Mouse (Mus musculus) forebrain, embryonic 16.5 days (tissue): Measurements from ENCODE around the gene Ndufs2. TPM values are rescaled to one million over a fixed set of nuclear protein-coding genes. Genes with fewer than 3 reads are reported as not detected.
A peak's percentile ranks its signal among the peaks of the same experiment; 100 is the strongest.

Source experiments
- ATAC-seq: fragments of 200-750 bp; cut with Nextera tagmentation; 2 replicates; pipeline ENCODE4 v1.8.0; 2017; ENCODE audit warnings: mild to moderate bottlenecking, moderate library complexity
- H3K27ac ChIP-seq: fragments of 300-500 bp; sonication (generic); 2 replicates; pipeline ENCODE4 v1.5.1; 2014; ENCODE audit warnings: low read length, control low read depth
- H3K27me3 ChIP-seq: fragments of 300-500 bp; sonication (generic); replicated peaks from 2 replicates; pipeline ENCODE4 v1.6.1; 2014; ENCODE audit warnings: low read length; ENCODE audit not compliant: control insufficient read depth, insufficient read depth
- H3K36me3 ChIP-seq: fragments of 300-500 bp; sonication (generic); 2 replicates; pipeline ENCODE4 v1.6.1; 2014; ENCODE audit not compliant: control insufficient read depth, insufficient read depth
- H3K4me1 ChIP-seq: fragments of 300-500 bp; sonication (generic); replicated peaks from 2 replicates; pipeline ENCODE4 v1.6.1; 2014; ENCODE audit warnings: low read length; ENCODE audit not compliant: control insufficient read depth, insufficient read depth
- H3K4me2 ChIP-seq: fragments of 300-500 bp; sonication (generic); 2 replicates; pipeline ENCODE4 v1.6.1; 2014; ENCODE audit warnings: mild to moderate bottlenecking, low read length, control low read depth
- H3K4me3 ChIP-seq: fragments of 300-500 bp; sonication (generic); replicated peaks from 2 replicates; pipeline ENCODE4 v1.5.1; 2014; ENCODE audit warnings: mild to moderate bottlenecking, low read length, control low read depth
- H3K9ac ChIP-seq: fragments of 300-500 bp; sonication (generic); replicated peaks from 2 replicates; pipeline ENCODE4 v1.6.1; 2014; ENCODE audit warnings: low read depth, low read length, control low read depth
- H3K9me3 ChIP-seq: fragments of 300-500 bp; sonication (generic); 2 replicates; pipeline ENCODE4 v1.6.1; 2016; ENCODE audit warnings: low read length; ENCODE audit not compliant: control insufficient read depth
- WGBS: fragments of 180-500 bp; shearing (Covaris S2); extraction: QIAGEN DNeasy Blood & Tissue Kit; methylation state at CpG from one replicate; pipeline ENCODE4 v1.1.7; 2014; 5-methylcytosine and 5-hydroxymethylcytosine counted together
- polyA plus RNA-seq: library from polyadenylated mRNA; unstranded; fragments of >200 nt; fragmentation: Nextera tagmentation; extraction: Ambion mirVana; gene quantifications from 2 replicates; pipeline ENCODE4 v1.2.1, GENCODE M21; 2015

Ndufs2 gene
- polyA plus RNA-seq, 1 experiment from 2014 or later: 232 TPM

DNA sequence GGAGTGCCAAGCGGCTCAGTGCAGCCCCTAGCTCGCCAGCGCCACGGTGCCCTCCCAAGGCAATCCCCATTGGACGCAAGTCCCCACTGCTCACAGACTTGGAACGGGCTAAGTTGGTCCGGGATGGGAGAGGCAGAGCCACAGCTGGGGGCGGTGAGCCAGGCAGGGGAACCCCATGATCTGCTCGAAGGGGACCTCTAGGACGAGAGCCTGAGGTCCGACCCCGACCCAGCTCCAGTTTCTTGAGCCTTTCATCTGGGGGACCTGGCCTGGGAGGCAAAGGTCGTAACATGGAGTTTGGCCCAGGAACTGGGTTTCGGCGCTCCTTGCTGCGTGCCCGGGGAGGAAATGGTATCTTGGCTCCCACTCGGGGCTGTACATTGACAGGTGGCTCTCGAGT, 35.3 kb upstream of the Ndufs2 start:
- Histone ChIP-seq H3K36me3 (peaks cover 16% of the 10 kb centered on the region; the same call in 1 of the 2 replicates), H3K27me3 (no peaks in the 10 kb centered on the region), H3K27ac (no peak overlapping the region), H3K4me1 (peaks cover 31% of the 10 kb centered on the region), H3K9ac (no peak overlapping the region), H3K4me3 (peak overlapping the region; percentile 97; the same call in 1 of the 2 replicates), H3K4me2 (peak overlapping the region; percentile 80), H3K9me3 (no peaks in the 10 kb centered on the region)
- WGBS: 88% methylated on average over 19 of the region's 19 CpGs
- ATAC-seq: no peak

DNA sequence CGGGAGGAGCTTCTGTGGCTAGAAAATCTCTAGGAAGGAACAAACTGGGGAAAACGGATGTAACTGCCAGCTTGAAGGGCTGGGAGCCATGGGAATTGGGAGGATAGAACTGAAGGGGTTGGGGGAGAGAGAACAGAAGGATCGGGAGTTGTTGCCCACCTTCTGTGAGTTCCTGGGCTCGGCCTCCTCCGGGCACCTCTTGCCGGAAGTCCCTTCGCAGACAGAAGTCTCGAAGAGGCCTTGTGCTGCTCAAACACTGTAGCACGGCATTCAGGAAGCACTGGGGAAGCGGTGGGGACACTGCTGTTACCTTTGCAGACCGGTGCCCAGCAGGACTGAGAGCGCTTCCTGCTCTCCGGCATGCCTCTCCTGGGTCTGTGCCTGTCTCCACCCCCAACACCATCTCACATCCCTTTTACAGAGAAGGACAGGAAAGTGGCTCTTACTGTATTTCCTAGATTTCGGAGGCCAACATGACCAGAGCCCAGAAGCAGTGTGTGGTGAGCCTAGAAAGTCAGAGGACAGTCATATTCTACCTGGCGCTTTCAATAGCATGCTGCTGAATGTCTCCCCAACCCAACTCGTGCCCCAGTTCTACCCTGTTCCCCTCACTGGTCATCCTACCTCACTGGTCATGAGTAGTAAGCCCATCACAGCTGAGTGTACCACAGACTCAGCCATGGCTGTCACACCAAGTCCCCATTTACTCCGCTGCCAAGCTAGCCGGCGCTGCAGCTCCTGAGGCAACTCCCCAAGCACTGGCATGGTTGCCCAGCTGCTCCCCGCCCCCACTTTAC, 34.1 kb upstream of the Ndufs2 start:
- Histone ChIP-seq H3K36me3 (peaks cover 16% of the 10 kb centered on the region; the same call in 1 of the 2 replicates), H3K9me3 (no peaks in the 10 kb centered on the region), H3K4me1 (peaks cover 36% of the 10 kb centered on the region), H3K4me3 (no peak overlapping the region), H3K27me3 (no peaks in the 10 kb centered on the region), H3K27ac (no peak overlapping the region), H3K9ac (no peak overlapping the region), H3K4me2 (no peak overlapping the region)
- ATAC-seq: no peak
- 86% methylated on average over 20 of the region's 20 CpGs for WGBS

DNA sequence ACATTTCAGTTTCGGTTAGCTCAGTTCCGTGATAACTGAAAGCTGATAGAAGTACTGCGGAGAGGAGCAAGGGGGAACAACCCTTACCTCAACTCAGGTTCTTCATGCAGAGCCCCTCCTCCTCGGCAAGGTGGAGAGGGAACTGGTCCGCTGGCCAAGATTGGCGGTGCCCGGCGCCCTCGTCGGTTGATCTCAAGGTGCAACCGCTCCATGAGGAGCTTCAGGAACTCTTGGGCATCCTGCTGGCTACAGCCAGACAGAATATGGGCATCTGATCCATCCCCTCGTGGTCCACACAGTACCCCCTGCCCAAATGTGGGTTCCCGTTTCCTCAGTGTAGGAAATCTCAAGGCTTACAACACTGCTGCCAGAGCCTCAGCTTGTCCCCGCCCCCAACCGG, 33.3 kb upstream of the Ndufs2 start:
- no peak overlapping the region for H3K9ac ChIP-seq
- H3K4me3 ChIP-seq: no peak overlapping the region
- no peak overlapping the region for H3K27ac ChIP-seq
- 86% methylated on average over 15 of the region's 15 CpGs for WGBS
- no peak overlapping the region for H3K4me2 ChIP-seq
- H3K36me3 ChIP-seq: peaks cover 14% of the 10 kb centered on the region; the same call in 1 of the 2 replicates
- H3K27me3 ChIP-seq: no peaks in the 10 kb centered on the region
- no peaks in the 10 kb centered on the region for H3K9me3 ChIP-seq
- ATAC-seq: no peak
- H3K4me1 ChIP-seq: peaks cover 43% of the 10 kb centered on the region

DNA sequence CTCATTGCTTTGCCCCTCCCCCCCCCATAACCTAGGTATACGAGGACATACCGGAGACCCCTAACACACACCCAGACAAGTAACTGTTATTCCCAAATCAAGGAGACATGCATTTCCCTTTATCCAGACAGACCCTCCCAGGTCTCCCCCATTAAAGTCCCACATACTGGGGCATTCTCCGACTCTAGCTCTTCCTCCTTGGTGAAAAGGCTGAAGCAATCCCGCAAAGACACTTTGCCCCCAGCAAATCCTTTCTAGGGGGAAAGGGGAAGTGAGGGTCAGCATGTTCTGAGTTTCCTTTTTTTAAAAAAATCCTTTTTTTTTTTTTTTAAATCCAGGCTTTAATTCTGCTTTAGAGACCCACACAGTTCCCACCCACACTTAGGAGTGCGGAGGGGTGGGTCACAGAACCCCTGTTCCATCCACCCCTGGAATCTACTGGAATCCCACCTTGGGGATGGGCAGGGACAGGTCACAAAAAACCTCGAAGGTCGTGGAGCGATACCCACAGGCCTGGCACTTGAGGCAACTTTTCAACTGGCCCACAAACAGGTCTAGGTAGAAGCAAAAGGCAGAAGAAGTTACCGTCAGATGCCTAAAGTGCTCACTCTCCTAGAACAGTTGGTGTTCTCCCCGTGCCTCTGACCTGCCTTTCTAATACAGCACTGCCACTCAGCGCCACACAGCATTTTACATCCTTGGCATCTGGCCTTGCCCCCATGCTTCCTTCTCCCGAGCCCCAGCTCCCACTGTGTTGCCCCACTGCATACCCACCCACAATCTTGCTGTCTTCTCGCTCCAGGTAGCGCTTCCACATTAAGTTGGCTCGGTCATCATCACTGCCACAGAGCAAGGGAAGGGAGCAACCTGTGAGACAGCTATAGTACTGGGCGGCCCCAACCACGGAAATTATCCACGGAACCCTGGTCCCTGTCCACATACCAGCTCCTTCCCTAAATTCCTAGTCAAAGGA, 32.3 kb upstream of the Ndufs2 start:
- no peak overlapping the region for H3K9ac ChIP-seq
- ATAC-seq: no peak
- H3K27ac ChIP-seq: no peak overlapping the region
- H3K36me3 ChIP-seq: peaks cover 11% of the 10 kb centered on the region; the same call in 1 of the 2 replicates
- no peak overlapping the region for H3K4me3 ChIP-seq
- 94% methylated on average over 18 of the region's 18 CpGs for WGBS
- peaks cover 43% of the 10 kb centered on the region for H3K4me1 ChIP-seq
- no peaks in the 10 kb centered on the region for H3K27me3 ChIP-seq
- no peaks in the 10 kb centered on the region for H3K9me3 ChIP-seq
- H3K4me2 ChIP-seq: no peak overlapping the region

DNA sequence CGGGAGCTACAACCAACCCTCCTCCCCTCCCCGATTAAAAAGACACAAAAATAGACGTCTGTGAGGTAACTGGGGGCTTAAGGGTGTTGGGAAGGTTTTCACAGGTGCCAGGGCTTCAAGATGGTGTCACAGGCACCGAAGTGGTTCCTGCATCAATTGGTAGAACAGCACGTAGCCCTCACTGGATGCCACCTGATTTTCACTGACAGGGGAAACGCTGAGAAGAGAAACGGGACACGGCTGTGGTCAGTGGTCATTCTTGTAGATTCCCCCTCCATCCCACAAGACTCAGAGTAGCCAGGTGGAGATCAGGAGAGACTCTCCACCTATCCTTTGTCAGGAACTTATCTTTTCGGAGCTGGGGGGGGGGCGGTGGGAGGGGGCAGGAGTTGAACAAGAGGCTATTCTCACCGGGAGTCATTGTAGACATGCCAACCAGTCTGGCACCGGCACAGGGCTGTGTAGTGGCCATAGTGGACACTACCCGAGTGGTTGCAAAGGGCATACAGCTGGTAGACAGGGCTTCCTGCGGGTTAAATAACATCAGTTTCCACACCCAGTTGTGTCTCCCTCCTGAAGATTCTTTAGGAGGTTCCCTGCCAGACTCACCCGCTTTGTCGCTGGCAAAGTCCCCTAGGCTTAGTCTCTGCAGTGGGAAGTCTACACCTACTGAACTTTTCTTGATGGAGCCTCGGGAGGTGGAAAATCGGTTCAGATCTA, 31.1 kb upstream of the Ndufs2 start:
- Histone ChIP-seq H3K27ac (no peak overlapping the region), H3K36me3 (peaks cover 11% of the 10 kb centered on the region; the same call in 1 of the 2 replicates), H3K4me2 (no peak overlapping the region)

DNA sequence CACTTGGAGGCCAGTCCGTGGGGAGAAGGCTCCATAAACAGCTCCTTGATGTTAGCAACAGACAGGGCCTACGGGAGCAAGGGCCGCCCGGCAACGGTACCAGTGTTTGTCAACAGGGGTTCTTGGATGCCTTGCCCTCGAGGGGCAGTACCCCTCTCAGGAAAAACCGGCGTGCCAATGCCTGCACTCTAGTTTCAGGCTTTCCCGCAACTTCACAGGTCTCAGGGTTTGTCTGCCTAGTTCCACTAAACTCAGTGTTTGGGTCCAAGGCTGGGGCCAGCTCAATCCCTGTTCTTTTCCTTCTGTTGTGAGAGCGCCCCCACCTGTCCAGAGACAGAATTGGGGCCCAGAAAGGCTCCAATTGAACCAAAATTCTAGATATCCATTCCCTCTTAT, 30.3 kb upstream of the Ndufs2 start:
- peak; percentile 26 for ATAC-seq
- Histone ChIP-seq H3K27ac (peak overlapping the region; percentile 71), H3K27me3 (no peaks in the 10 kb centered on the region), H3K4me1 (peaks cover 30% of the 10 kb centered on the region), H3K4me3 (peak overlapping the region; percentile 72), H3K36me3 (peaks cover 16% of the 10 kb centered on the region), H3K9me3 (no peaks in the 10 kb centered on the region), H3K9ac (peak overlapping the region; percentile 50), H3K4me2 (peak overlapping the region; percentile 68)
- WGBS: 0% methylated on average over 10 of the region's 10 CpGs

More for the DNA sequence above, 31.1 kb upstream of the Ndufs2 start:
- no peak overlapping the region for H3K4me3 ChIP-seq
- H3K27me3 ChIP-seq: no peaks in the 10 kb centered on the region
- H3K9me3 ChIP-seq: no peaks in the 10 kb centered on the region
- H3K9ac ChIP-seq: no peak overlapping the region
- 78% methylated on average over 18 of the region's 18 CpGs for WGBS
- ATAC-seq: no peak
- peaks cover 37% of the 10 kb centered on the region for H3K4me1 ChIP-seq

DNA sequence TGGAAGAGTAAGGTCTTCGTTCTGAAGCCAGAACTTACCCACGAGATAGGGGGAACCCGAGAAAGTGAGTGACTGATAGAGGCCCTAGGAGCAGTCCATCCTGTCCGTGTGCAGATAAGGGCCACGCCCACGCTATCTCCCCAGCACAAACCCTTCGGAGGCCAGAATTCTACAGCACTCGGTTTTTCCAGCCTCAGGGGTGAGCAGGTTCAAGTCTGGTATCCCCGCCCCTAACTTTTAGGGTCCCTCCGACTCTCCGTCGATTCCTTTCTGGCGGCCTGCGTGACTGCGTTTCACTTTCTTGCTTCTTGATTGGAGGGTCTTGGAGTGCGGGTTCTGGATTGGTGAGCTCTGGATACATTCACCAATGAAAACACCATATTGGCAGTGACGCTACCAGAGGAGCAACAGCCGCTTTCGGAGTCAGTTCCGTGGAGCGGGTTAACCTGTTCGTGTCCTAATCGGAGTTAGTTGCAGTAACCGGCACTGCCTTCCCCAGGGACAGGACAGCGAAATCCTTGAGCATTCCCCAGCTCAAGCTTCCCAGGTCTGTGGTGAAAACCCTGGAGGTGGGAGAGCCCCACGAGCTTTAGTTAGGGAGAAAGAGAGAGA, 29.8 kb upstream of the Ndufs2 start, which contains the start of gene Ppox:
Ppox (minus strand) TSS at position 271 of the 612 bp plus-strand sequence.
- WGBS: under 1% methylated on average over 26 of the region's 26 CpGs
- Histone ChIP-seq H3K9me3 (no peaks in the 10 kb centered on the region), H3K4me2 (peak within 1 kb of the TSS; percentile 84), H3K36me3 (peaks cover 20% of the 10 kb centered on the region), H3K27me3 (no peaks in the 10 kb centered on the region), H3K27ac (peak within 1 kb of the TSS; percentile 71), H3K9ac (peak within 1 kb of the TSS; percentile 76), H3K4me3 (peak within 1 kb of the TSS; percentile 72), H3K4me1 (peaks cover 26% of the 10 kb centered on the region)
- ATAC-seq: peak; percentile 99

DNA sequence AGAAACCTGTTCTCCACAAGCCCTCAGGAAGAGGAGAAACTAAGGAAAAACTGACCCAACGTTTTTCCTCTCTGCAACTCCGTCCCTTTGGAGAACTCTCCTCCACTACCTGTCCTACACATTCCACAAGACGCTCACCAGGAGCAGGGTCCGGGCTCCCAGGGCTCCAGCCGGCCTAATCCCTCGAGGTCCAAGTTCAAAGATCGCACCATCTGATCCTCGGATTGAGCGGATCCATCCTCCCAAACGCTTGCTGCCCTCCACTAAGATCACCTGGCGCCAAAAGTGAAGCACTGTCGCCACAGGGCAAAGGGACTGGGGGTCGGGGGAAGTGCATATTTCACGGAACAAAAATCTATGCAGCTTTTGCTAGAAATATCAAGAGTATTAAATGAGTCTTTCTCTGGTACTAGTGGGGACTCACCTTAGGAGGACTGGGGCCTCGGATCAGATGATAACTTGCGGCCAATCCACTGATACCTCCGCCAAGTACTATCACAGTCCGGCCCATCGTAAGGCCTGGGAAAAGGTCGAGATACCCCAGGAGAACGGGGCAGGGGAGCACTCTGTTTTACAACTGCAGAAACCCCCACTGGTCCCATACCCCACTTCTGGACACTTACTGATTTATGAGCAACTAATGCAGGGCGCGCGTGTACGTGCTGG, 29.2 kb upstream of the Ndufs2 start:
- 1% methylated on average over 25 of the region's 25 CpGs for WGBS

More for the DNA sequence above, 29.2 kb upstream of the Ndufs2 start:
- Histone ChIP-seq H3K4me3 (peak overlapping the region; percentile 72), H3K9me3 (no peaks in the 10 kb centered on the region), H3K4me2 (peak overlapping the region; percentile 84), H3K27me3 (no peaks in the 10 kb centered on the region), H3K27ac (no peak overlapping the region), H3K9ac (peak overlapping the region; percentile 76), H3K36me3 (peaks cover 23% of the 10 kb centered on the region), H3K4me1 (peaks cover 20% of the 10 kb centered on the region)
- ATAC-seq: no peak; the same call in 1 of the 2 replicates
